Mouse (Mus musculus): Measurements from ENCODE around the gene Tomm22.
"Not testable (repeated sequence)": the region's sequence is repeated elsewhere in the genome, so short reads cannot be mapped to it uniquely, and the experiment has no call there.

Tomm22 gene

DNA sequence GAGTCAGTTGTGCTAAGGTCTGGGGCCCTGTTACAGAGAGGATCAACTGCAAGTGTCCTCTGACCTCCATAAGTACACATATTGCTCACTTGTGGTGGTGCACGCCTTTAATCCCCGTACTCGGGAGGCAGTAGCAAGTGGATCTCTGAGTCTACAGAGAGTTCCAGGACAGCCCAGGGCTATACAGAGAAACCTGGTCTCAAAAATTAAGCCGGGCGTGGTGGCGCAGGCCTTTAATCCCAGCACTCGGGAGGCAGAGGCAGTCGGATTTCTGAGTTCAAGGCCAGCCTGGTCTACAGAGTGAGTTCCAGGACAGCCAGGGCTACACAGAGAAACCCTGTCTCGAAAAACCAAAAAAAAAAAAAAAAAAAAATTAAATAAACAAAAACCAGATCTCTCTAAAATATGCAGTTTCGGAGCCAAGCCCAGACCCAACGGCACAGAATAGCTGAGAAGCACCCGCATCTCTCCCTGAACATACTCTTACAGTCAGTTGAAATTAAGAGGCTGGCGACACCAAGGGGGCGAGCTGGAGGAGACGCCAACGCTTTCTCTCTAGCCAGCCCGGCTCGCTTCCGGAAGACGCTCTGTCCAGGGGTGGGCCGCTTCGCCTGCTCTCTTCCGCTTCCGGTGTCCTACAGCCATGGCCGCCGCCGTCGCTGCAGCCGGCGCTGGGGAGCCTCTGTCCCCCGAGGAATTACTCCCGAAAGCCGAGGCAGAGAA lies at the start of gene Tomm22:
Tomm22 (plus strand) TSS at position 613 of the 723 bp plus-strand sequence.
- in situ Hi-C loops (cut with MboI, MseI): no loop called here

GRCm38 (mm10) chr15:79630471-79630870 lies 40.2 kb upstream of the Tomm22 start:
- in situ Hi-C loops (cut with MboI, MseI): loop anchor here in 1 of 2 experiments (25.0 kb wide), 1 partner anchor 1518 kb away; the partner anchor contains the start of gene Cacng2

- in situ Hi-C loops (cut with MboI, MseI): loop anchor here in 1 of 2 experiments (25.0 kb wide), 1 partner anchor 1529 kb away; the partner anchor contains the start of gene Cacng2
Measured at GRCm38 (mm10) chr15:79641135-79641817, 29.4 kb upstream of the Tomm22 start.

DNA sequence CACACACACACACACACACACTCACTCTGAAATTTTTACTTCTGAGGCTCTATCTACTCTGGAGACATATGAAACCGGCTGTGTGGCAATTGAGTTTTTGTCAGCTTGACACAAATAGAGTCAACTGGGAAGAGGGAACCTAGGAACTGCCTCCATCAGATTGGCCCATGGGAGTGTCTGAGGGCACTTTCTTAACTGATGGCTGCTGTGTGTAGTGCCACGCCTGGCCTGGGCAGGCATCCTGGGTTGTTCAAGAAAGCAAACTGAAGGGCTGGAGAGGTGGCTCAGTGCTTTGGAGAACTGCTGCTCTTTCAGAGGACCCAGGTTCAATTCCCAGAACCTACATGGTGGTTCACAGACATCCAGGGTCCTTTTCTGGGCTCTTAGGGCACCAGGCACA lies 25.2 kb upstream of the Tomm22 start:
- in situ Hi-C loops (cut with MboI, MseI): loop anchor here in 1 of 2 experiments (5.0 to 25.0 kb wide), 2 partner anchors 423 to 1533 kb away; partner anchors contain the start of gene Cacng2

- in situ Hi-C loops (cut with MboI, MseI): loop anchor here in 1 of 2 experiments (5.0 to 25.0 kb wide), 2 partner anchors 426 to 1536 kb away; partner anchors contain the start of gene Cacng2
Measured at GRCm38 (mm10) chr15:79648130-79648529, 22.5 kb upstream of the Tomm22 start.

- in situ Hi-C loops (cut with MboI, MseI): no loop called here
Measured at GRCm38 (mm10) chr15:79650569-79650968, 20.1 kb upstream of the Tomm22 start.

DNA sequence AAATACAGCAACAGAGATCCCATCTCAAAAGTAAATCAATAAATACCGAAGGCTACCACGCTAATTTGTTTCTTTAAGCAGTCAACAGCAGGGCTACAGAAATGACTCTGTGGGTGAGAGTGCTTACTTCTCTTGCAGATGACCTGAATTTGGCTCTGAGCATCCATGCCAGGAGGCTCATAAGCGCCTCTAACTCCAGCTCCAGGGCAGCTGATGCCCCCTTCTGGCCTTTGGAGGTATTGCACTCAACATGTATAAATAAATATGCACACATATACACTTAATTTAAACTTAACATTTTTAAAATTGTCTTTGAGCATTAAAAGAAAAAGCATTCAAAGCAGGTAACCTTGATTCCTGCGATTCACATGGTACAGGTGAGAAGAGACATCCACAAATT lies 19.2 kb upstream of the Tomm22 start:
- in situ Hi-C loops (cut with MboI, MseI): no loop called here

DNA sequence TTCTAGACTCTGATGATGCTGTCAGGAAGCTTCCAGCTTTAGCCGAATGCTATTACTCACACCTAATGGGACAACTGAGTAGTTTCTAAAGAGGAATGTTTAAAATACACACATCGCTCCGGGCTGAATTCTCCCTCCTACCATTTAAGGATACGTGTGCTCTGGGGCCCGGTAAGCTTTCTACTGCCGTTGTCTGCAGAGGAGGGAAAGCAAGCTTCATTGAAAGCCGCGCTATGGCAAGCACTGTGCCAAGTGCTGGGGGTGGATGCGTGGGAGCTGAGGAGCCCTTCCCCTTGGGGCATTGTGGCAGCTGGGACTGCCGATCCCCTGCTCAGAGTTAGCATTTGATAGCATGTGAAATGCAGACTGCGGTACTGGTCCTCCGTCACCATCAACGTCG lies 14.2 kb upstream of the Tomm22 start:
- in situ Hi-C loops (cut with MboI, MseI): no loop called here

DNA sequence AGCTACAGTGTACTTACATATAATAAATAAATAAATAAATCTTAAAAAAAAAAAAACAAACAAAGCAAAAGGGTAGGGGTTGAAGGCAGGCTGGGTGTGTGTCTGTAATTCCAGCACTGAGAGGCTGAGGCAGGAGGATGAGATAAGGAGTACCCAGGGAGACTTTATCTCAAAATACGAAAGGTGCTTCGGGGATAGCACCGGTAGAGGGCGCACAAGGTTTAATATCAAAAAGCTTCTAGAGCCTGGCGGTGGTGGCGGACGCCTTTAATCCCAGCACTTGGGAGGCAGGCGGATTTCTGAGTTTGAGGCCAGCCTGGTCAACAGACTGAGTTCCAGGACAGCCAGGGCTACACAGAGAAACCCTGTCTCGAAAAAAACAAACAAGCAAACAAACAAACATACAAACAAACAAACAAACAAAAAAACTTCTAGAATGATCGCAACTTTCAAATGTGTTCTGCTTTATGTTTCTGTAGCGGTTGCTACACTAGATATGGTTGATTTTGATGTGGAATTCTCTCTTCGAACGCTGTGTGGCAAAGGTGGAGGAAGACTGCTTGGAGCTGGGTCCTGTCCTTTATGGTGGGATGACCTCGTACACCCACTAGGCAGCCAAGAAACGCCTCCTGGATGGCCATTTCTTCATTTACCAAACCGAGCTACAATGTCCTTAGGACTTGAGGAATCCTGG lies 12.7 kb upstream of the Tomm22 start:
- in situ Hi-C loops (cut with MboI, MseI): no loop called here

DNA sequence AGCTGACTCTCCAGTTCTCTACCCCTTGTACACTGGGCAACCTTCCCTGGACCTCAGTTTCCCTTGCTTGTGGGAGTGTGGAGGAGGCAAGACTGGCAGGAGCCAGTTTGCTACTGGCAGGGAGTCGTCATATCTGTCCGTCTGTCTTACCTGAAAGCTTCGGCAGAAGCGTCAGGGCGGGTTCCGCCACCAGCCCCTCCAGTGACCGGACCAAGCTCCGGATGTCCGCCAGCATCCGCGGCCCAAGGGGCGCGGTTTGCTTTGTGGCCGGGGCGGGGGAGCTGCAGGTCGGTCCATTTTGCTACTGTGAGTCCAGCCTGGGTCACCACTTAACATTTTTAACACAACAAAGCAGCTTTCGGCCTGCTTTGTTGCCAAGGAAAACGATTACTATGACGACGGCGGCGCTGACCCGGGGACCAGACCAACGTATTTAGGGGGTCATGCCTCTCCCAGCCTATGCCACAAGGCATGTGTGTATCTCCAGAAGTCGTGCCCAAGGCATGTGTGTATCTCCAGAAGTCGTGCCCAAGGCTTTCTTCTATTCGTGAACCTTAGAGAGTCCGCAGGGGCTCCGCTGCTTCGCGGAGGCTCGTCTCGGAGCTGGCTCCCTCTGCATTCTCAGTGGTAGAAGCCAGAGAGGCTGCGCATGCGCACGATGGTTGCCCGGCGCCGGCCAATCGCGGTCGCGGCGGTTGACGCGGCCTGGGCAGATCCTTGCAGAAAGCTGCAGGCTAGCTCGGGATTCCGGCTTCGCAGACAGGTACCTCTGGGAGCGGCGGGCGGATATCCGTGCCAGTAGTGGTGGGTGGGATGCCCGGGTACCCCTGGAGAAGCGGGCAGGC lies 11.9 kb upstream of the Tomm22 start, which contains the start of the genes Fam227a and Cby1:
Fam227a (minus strand) TSS at position 426 of the 845 bp plus-strand sequence.
Cby1 (plus strand) TSS at position 669 of the 845 bp plus-strand sequence.
- in situ Hi-C loops (cut with MboI, MseI): no loop called here

DNA sequence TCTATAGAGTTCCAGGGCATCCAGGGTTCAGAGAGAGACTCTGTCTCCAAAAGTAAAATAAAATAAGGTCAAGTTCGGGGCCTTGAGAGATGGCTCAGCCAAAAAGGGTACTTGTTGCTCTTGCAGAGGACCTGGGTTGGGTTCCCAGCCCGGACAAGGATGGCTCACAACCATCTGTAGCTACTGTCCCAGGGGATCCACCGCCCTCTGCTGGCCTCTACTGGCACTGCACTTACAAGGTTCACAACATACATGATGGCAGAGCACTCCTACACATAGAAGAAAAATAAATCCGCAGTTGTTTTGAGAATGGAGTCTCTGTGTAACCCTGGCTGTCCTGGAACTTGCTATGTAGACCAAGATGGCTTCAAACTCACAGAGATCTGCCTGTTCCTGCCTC lies 8.8 kb upstream of the Tomm22 start:
- in situ Hi-C loops (cut with MboI, MseI): no loop called here

DNA sequence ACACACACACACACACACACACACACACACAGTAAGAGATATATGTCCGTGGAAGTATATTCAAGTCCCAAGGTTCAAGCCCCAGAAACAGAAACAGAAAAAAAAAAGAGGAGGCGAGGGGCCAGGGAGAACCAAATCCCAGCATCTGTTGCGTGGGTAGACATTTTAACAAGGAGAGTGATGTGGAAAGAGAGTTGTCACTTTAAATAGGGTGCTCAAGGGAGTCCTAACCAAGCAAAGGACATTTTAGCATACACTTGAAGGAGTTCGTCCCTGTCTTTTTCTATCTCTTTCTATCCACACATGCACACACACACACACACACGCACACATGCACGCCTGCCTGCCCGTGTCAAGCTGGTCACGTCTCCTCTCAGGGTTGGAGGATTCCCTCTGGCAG lies 6.0 kb upstream of the Tomm22 start:
- in situ Hi-C loops (cut with MboI, MseI): no loop called here

DNA sequence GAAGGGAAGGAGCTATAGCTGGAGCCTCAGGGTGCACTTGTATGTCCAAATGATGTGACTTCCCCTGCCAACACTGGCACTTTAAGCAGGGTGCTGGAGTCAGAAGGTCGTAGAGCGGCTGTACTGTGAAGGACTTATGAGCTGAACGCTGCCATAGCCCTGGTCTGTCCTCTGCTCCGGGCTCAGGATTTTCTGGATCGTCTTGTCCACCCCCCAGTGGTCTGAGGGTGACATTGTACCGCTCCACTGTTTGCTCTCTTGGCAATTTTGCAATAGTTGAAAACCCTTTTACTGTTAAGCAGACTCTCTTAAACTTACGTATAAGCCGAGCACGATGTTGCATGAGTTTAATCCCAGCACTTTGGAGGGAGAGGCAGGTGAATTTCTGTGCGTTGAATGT lies 1.5 kb upstream of the Tomm22 start:
- in situ Hi-C loops (cut with MboI, MseI): no loop called here

DNA sequence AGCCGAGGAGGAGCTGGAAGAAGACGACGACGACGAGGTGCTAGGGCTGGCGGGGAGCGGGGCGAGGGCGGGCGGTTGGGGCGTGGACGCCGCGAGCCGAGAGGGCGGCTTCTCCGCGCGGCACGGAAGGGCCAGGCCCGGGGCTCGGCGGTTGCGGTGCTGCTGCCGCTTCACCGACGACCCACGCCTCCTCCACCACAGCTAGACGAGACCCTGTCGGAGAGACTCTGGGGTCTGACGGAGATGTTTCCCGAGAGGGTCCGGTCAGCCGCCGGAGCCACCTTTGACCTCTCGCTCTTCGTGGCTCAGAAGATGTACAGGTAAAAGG lies 275 bp downstream of the Tomm22 start:
- in situ Hi-C loops (cut with MboI, MseI): no loop called here

DNA sequence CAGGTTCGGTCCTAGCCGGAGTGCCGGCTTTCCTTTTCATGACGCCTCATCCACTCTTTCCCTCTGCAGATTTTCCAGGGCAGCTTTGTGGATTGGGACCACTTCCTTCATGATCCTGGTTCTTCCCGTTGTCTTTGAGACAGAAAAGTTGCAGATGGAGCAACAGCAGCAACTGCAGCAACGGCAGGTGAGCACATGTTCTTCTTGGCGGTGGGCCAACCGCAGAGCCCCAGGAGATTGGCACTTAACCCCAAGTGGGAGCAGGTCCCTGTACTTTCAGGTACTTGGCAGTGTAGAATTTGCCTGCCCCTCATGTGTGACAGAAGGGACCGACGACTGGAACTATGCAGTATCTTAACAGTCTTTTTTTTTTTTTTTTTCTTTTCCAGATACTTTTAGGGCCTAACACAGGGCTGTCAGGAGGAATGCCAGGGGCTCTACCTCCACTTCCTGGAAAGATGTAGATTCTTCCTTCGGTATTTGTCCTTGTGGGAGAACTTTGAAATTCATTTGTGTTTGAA lies 1.2 kb downstream of the Tomm22 start:
- in situ Hi-C loops (cut with MboI, MseI): not testable (repeated sequence)

DNA sequence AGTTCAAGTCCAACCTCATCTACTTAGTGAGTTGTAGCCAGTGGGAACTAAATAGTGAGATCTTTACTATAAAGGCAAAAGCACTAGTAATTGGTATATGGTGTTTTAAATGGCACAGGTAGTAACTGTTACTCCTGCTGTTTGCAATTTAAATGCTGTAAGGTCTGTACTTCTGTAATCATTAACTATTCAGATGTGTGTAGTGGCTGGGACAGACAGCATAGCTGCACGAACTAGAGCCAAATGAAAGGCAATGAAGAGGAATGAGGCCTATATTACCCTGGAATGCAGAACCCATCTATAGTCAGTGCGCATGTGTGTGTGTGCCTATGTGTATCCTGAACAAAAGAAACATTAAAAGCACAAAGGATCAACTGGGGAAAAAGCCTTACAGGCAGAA lies 7.3 kb downstream of the Tomm22 start:
- in situ Hi-C loops (cut with MboI, MseI): loop anchor here (5.0 to 25.0 kb wide), 3 partner anchors 49 to 1866 kb away; partner anchors contain the start of genes Eif3d (in 1 of the 2) and Foxred2 (in 1 of the 2)

GRCm38 (mm10) chr15:79681973-79682372 lies 11.3 kb downstream of the Tomm22 start:
- in situ Hi-C loops (cut with MboI, MseI): loop anchor here (5.0 to 25.0 kb wide), 3 partner anchors 1120 to 1870 kb away; partner anchors contain the start of genes Eif3d (in 1 of the 2) and Foxred2 (in 1 of the 2)

GRCm38 (mm10) chr15:79683146-79683545 lies 12.5 kb downstream of the Tomm22 start:
- in situ Hi-C loops (cut with MboI, MseI): loop anchor here (5.0 to 25.0 kb wide), 3 partner anchors 1119 to 1871 kb away; partner anchors contain the start of genes Eif3d (in 1 of the 2) and Foxred2 (in 1 of the 2)

DNA sequence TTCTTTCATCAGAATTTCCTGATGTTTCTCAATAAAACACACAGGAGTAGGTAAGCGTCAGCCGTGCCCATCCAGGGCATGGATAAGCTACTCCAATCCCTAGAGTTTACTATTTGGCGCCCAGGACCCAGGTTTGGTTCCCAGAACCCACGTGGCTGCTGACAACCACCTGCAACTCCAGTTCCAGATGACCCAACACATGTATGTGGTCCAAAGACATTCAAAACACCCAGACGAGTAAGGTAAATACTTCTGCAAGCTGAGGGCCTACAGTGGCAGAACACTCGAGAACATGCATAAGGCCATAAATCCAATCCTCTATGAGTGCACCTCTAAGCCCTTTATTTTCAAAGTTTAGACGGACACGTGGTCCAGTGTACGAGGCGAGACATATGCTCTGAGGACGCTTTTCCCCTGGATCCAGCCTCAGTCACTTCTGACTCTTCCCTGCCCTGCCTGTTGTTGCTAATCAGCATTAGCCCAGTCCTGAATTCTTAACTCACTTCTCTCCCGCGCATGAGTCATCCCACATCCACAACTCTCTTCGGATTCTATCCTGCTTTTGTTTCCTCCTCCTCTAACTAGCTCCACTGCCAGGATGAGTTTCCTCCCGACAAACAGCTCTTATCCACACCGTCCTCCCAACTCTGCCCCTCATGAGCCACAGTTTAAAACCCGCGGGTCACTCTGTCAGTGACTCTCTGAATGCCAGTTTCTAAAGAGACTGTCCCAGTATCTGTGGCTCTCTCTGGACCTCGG lies 13.2 kb downstream of the Tomm22 start:
- in situ Hi-C loops (cut with MboI, MseI): loop anchor here (5.0 to 25.0 kb wide), 3 partner anchors 1118 to 1872 kb away; partner anchors contain the start of genes Eif3d (in 1 of the 2) and Foxred2 (in 1 of the 2)
